Comparison of ENCODE assay signal across 19 mouse cellular contexts in genomic region chr5:23658017-23658416, GRCm38 (mm10).
"Had no signal": no experiment of that assay in that cellular context is flagged by ENCODE, and none has a peak within 500 bp of the region (broad histone marks: within the 10 kb centered on the region; RNA-seq: fewer than 3 reads in every experiment).

No protein-coding gene starts in this region.

- H3K36me3 ChIP-seq: intestine, embryonic 15.5 days; liver, embryonic 13.5 days; midbrain, embryonic 12.5 days; midbrain, embryonic 15.5 days; neural tube, embryonic 12.5 days; neural tube, embryonic 15.5 days; stomach, embryonic 15.5 days had no signal

- ATAC-seq: intestine, embryonic 15.5 days; midbrain, embryonic 15.5 days had no signal

- H3K27me3 ChIP-seq: intestine, embryonic 15.5 days; liver, embryonic 13.5 days; midbrain, embryonic 12.5 days; midbrain, embryonic 15.5 days; neural tube, embryonic 12.5 days; neural tube, embryonic 15.5 days; stomach, embryonic 15.5 days had no signal

- H3K4me3 ChIP-seq: intestine, embryonic 15.5 days; left cerebral cortex, adult 2 months; liver, embryonic 13.5 days; midbrain, embryonic 12.5 days; midbrain, embryonic 15.5 days; neural tube, embryonic 12.5 days; neural tube, embryonic 15.5 days; stomach, embryonic 15.5 days had no signal

- H3K27ac ChIP-seq: intestine, embryonic 15.5 days; kidney, postnatal 0 days; left cerebral cortex, adult 2 months; liver, embryonic 13.5 days; macrophage; midbrain, embryonic 12.5 days; midbrain, embryonic 15.5 days; neural tube, embryonic 12.5 days; neural tube, embryonic 15.5 days; stomach, embryonic 15.5 days had no signal

- H3K4me2 ChIP-seq: intestine, embryonic 15.5 days; liver, embryonic 13.5 days; midbrain, embryonic 12.5 days; midbrain, embryonic 15.5 days; neural tube, embryonic 12.5 days; neural tube, embryonic 15.5 days; stomach, embryonic 15.5 days had no signal

- H3K9me3 ChIP-seq: intestine, embryonic 15.5 days; liver, embryonic 13.5 days; midbrain, embryonic 12.5 days; midbrain, embryonic 15.5 days; neural tube, embryonic 12.5 days; neural tube, embryonic 15.5 days; stomach, embryonic 15.5 days had no signal

- DNase-seq: kidney, adult 11 months; kidney, postnatal 25 days; layer of hippocampus, postnatal 36 days; liver, embryonic 13.5 days; right cerebral cortex, adult 18-20 months; right cerebral cortex, postnatal 14 days; right cerebral cortex, postnatal 4 days; thymus, adult 18-20 months; thymus, postnatal 14 days; thymus, postnatal 4 days had no signal

- H3K4me1 ChIP-seq: intestine, embryonic 15.5 days; liver, embryonic 13.5 days; midbrain, embryonic 15.5 days; neural tube, embryonic 12.5 days; stomach, embryonic 15.5 days had no signal

- H3K9ac ChIP-seq: intestine, embryonic 15.5 days; liver, embryonic 13.5 days; midbrain, embryonic 12.5 days; midbrain, embryonic 15.5 days; neural tube, embryonic 12.5 days; neural tube, embryonic 15.5 days; stomach, embryonic 15.5 days had no signal
